Mouse (Mus musculus) liver, embryonic 14.5 days (tissue): Measurements from ENCODE around the gene Cacng8. TPM values are rescaled to one million over a fixed set of nuclear protein-coding genes. Genes with fewer than 3 reads are reported as not detected.

Source experiments
- ATAC-seq: fragments of 200-750 bp; cut with Nextera tagmentation; 2 replicates; pipeline ENCODE4 v1.8.0; 2017; ENCODE audit warnings: moderate number of reproducible peaks, mild to moderate bottlenecking, moderate library complexity; ENCODE audit not compliant: insufficient read depth
- DNase-seq, 3 experiments: peaks; one replicate each; pipeline ENCODE4 v3.0.0-alpha.2; 2012 to 2013; ENCODE audit warnings: low read depth in 3 of 3, low spot score in 3 of 3
- H3K27ac ChIP-seq: fragments of 300-500 bp; sonication (generic); 2 replicates; pipeline ENCODE4 v1.5.1; 2014; ENCODE audit warnings: moderate library complexity, mild to moderate bottlenecking, control low read depth, inconsistent platforms
- H3K27me3 ChIP-seq: fragments of 300-500 bp; sonication (generic); 2 replicates; pipeline ENCODE4 v1.6.1; 2014; ENCODE audit warnings: mild to moderate bottlenecking, low read length, moderate library complexity; ENCODE audit not compliant: control insufficient read depth, insufficient read depth
- H3K36me3 ChIP-seq: fragments of 300-500 bp; sonication (generic); replicated peaks from 2 replicates; pipeline ENCODE4 v1.6.1; 2014; ENCODE audit warnings: low read depth; ENCODE audit not compliant: control insufficient read depth, insufficient read depth
- H3K4me1 ChIP-seq, 2 experiments: fragments of 200-500 bp in 1 of 2; fragments of 300-500 bp in 1 of 2; sonication (generic) in 1 of 2; replicated peaks; 2 replicates each; pipeline ENCODE4 v1.6.1; 2012 to 2014; ENCODE audit warnings: antibody characterized with exemption in 1 of 2, inconsistent platforms in 1 of 2, low read length in 1 of 2; ENCODE audit not compliant: control insufficient read depth in 2 of 2, insufficient read depth in 2 of 2
- H3K4me2 ChIP-seq: fragments of 300-500 bp; sonication (generic); 2 replicates; pipeline ENCODE4 v1.6.1; 2014; ENCODE audit warnings: low read depth, mild to moderate bottlenecking, control low read depth, moderate library complexity
- H3K4me3 ChIP-seq, 2 experiments: fragments of 200-500 bp in 1 of 2; fragments of 300-500 bp in 1 of 2; sonication (generic) in 1 of 2; 2 replicates each; pipeline ENCODE4 v1.5.1; 2012 to 2014; ENCODE audit warnings: low read depth in 2 of 2, low read length in 2 of 2, mild to moderate bottlenecking in 2 of 2, control low read depth in 1 of 2, inconsistent platforms in 1 of 2, moderate library complexity in 1 of 2; ENCODE audit not compliant: insufficient read depth in 1 of 2
- H3K9ac ChIP-seq: fragments of 300-500 bp; sonication (generic); replicated peaks from 2 replicates; pipeline ENCODE4 v1.6.1; 2014; ENCODE audit warnings: mild to moderate bottlenecking, control low read depth, moderate library complexity
- H3K9me3 ChIP-seq: fragments of 300-500 bp; sonication (generic); 2 replicates; pipeline ENCODE4 v1.6.1; 2016; ENCODE audit warnings: low read length, mixed read lengths; ENCODE audit not compliant: control insufficient read depth
- CTCF ChIP-seq: IDR thresholded peaks from 2 replicates; pipeline ENCODE4 v1.5.1; 2016; ENCODE audit warnings: antibody characterized with exemption, low read depth, control low read depth
- EP300 ChIP-seq: IDR thresholded peaks from 2 replicates; pipeline ENCODE4 v1.6.1; 2016; ENCODE audit warnings: antibody characterized with exemption, low read depth
- WGBS: fragments of 180-500 bp; shearing (Covaris S2); extraction: QIAGEN DNeasy Blood & Tissue Kit; methylation state at CpG from one replicate; pipeline ENCODE4 v1.1.7; 2014; ENCODE audit not compliant: insufficient replicate concordance; 5-methylcytosine and 5-hydroxymethylcytosine counted together
- polyA plus RNA-seq, 2 experiments: library from polyadenylated mRNA; depleted of rRNA in 1 of 2; stranded (reverse) in 1 of 2; unstranded in 1 of 2; fragments of >200 nt; fragmentation: Nextera tagmentation in 1 of 2; extraction: Ambion mirVana in 1 of 2; gene quantifications; 2 replicates each; pipeline versions ENCODE4 v1.2.1 to v1.2.3; 2012 to 2014

Cacng8 gene
- polyA plus RNA-seq, 2 experiments = 0.04 TPM; not detected in 1

DNA sequence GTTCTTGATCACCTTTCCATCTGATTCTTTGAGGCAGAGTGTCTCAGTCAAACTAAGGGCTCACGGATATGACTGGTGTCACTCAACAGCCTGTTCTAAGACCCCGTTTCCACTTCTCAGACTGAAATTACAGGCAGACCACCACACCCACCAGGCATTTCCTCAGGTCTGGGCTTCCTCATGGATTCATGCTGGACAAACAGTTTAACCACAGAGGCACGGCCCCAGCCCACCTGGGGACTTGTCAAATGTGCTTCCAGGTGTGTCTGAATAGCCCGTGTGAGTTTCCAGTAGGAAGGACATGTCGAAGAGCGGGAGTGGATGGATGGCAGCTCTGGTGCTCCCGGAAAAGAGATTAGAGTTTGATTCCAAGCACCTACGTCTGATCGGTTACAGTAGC lies 40.7 kb upstream of the Cacng8 start:
- Histone ChIP-seq H3K9ac (no peak overlapping the region), H3K4me3 (no peak overlapping the region), H3K4me2 (no peak overlapping the region), H3K27me3 (no peaks in the 10 kb centered on the region), H3K9me3 (no peaks in the 10 kb centered on the region), H3K4me1 (no peaks in the 10 kb centered on the region), H3K27ac (no peak overlapping the region), H3K36me3 (no peaks in the 10 kb centered on the region)
- ATAC-seq = no peak
- DNase-seq = no peak
- 71% methylated on average over 9 of the region's 9 CpGs for WGBS
- no peak for TF ChIP-seq EP300
- no peak for TF ChIP-seq CTCF

DNA sequence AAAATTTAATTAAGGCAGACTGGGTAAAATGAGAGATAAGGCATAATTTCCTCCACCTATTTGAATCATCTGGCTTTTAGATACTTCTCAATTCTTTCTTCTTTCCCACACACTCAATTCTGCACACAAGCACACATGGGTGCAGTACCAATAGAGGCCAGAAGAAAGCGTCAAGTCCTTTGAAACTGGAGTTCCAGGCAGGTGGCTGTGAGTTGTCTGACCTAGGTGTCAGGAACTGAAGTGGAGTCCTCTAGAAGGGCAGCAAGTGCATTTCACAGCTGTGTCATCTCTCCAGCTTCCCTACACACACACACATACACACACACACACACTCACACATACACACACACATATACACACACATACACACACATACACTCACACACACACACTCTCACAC lies 38.9 kb upstream of the Cacng8 start:
- 62% methylated on average over 1 of the region's 1 CpGs for WGBS

DNA sequence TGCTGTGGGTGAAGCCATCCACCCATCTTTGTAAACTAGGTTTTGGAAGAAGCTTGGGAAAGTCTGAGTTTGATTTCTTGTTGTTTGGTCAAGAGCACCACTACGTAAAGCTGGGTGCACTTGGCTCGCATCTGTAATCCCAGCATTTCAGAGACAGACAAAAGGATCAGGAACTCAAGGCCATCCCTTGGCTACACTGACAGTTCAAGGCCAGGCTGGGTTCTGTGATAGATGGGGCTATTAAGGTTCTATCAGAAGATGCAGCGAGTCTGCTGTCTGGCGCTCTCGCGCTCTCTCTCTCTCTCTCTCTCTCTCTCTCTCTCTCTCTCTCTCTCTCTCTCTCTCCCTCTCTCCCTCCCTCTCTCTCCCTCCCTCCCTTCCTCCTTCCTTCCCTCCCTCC lies 35.6 kb upstream of the Cacng8 start:
- no peak for ATAC-seq

More for the DNA sequence above, 38.9 kb upstream of the Cacng8 start:
- Histone ChIP-seq H3K36me3 (no peaks in the 10 kb centered on the region), H3K27ac (no peak overlapping the region), H3K4me2 (no peak overlapping the region), H3K9me3 (no peaks in the 10 kb centered on the region), H3K4me1 (no peaks in the 10 kb centered on the region), H3K9ac (no peak overlapping the region), H3K4me3 (no peak overlapping the region), H3K27me3 (no peaks in the 10 kb centered on the region)
- DNase-seq = no peak
- TF ChIP-seq EP300 = no peak
- TF ChIP-seq CTCF = no peak
- ATAC-seq = no peak

DNA sequence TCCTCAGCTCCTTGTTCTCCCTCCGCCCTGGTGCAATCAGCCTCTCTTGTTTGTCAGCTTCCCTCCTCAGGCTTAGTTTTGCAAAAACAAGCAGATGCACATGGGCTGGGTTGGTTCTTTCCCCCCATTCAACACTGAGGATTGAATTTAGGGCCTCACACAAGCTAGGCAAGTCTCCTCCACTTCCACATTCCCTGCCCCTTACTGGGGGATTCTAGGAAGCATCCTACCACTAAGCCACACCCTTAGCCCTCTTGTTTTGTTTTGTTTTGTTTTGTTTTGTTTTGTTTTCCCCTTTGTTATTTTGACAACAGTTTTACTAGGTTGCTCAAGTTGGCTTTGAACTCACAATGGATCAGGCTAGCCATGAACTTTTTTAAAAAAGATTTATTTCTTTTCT lies 29.8 kb upstream of the Cacng8 start:
- TF ChIP-seq CTCF (no peak), EP300 (no peak)
- Histone ChIP-seq H3K36me3 (no peaks in the 10 kb centered on the region), H3K4me2 (no peak overlapping the region), H3K27me3 (peaks cover under 1% of the 10 kb centered on the region), H3K4me3 (no peak overlapping the region), H3K9ac (no peak overlapping the region), H3K4me1 (no peaks in the 10 kb centered on the region), H3K9me3 (no peaks in the 10 kb centered on the region), H3K27ac (no peak overlapping the region)
- no peak for ATAC-seq
- no peak for DNase-seq
- WGBS = 54% methylated on average over 1 of the region's 1 CpGs

More for the DNA sequence above, 35.6 kb upstream of the Cacng8 start:
- DNase-seq = no peak
- Histone ChIP-seq H3K9ac (no peak overlapping the region), H3K4me1 (no peaks in the 10 kb centered on the region), H3K36me3 (no peaks in the 10 kb centered on the region), H3K9me3 (no peaks in the 10 kb centered on the region), H3K27ac (no peak overlapping the region), H3K27me3 (no peaks in the 10 kb centered on the region), H3K4me2 (no peak overlapping the region), H3K4me3 (no peak overlapping the region)
- TF ChIP-seq EP300 (no peak), CTCF (no peak)
- 73% methylated on average over 6 of the region's 6 CpGs for WGBS

DNA sequence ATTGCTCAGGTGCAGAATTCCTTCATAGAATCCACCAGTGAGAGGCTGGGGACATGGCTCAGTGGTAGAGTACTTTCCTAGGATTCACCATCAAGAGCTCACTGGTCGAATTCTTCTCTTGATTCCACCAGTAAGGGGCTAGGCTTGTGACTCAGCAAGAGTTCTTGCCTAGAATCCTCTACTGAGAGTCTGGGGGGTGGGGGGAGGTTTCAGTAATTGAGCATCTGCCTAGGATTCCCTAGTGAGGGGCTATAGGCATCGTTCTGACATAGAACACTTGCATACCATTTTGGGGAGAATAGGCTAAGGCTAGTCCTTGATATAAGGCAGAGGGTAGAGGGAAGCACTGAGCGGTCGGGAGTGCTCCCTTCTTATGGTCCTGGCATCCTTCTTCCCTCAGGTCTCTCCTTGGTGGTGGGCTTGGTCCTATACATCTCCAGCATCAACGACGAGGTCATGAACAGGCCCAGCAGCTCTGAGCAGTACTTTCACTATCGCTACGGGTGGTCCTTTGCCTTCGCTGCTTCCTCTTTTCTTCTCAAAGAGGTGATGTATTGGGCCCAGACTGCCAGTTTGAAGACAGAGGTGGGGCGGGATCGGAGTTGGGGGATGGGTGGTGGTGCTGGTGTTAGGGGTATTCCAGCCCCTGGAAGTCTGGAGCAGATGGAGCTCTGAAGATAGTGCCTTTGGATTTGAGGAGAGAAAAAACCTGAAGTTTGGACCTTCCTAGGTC lies 24.8 kb upstream of the Cacng8 start:
- Histone ChIP-seq H3K27me3 (peaks cover 20% of the 10 kb centered on the region), H3K9me3 (no peaks in the 10 kb centered on the region), H3K4me1 (no peaks in the 10 kb centered on the region), H3K27ac (no peak overlapping the region), H3K36me3 (no peaks in the 10 kb centered on the region), H3K4me3 (no peak overlapping the region), H3K4me2 (no peak overlapping the region), H3K9ac (no peak overlapping the region)
- 15% methylated on average over 11 of the region's 11 CpGs for WGBS
- TF ChIP-seq CTCF (no peak), EP300 (no peak)
- DNase-seq (no peak), ATAC-seq (no peak)
